Mouse (Mus musculus) CD4-positive helper T cell, adult 2 months (primary cell): ENCODE results near the gene Plekhm2.

Experiments used
- DNase-seq: peaks from one replicate; pipeline ENCODE4 v3.0.0-alpha.2; 2012; ENCODE audit warnings: low read depth, missing footprints, low spot score

The Plekhm2 gene

DNA sequence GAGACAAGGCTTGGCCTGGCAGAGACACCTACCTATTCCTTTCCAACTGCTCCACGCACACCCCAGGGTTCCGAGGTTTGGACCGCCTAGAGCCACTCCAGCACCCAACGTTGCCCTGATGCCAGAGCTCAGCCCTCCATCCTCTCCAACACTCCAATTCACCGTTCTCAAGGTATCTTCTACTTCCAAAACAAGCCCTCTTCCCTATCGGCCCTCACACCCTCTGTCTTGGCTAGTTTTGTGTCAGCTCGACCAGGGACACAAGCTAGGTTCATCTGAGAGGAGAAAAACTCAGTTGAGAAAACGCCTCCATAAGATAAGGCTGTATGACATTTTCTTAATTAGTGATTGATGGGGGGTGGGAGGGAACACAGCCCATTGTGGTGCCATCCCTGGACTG, at the start of gene Plekhm2:
Gene Plekhm2, minus strand, starts transcription at position 101 of the 400 bp plus-strand sequence.
- DNase-seq, result no peak

DNA sequence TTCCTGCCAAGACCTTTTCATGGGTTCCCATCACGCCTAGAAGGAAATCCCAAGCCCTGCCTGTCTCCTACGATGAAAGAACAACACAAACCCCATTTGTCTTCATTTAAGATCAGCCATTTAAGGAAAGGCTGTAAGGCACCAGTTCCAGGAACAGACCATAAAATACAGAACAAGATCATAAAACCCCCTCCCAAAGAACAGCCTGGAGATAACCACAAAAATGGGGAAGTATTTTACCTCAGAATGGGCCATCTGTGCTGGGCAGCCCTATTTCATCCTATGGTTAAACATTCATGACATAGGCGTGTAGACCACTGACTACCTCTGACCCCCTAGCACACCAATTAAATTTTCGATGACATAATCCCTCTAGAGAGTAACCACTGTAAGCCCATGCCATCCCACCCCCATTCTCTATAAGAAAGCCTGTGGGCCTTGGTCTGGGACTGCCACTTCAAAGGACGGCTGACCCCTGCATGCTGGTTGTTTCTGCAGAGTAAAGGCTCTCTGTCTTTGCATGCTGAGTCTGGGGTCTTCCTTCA, 49.0 kb upstream of the Plekhm2 start:
- no peak for DNase-seq

GRCm38 (mm10) chr4:141711250-141711649, 46.6 kb upstream of the Plekhm2 start:
- no peak for DNase-seq

- no peak for DNase-seq
Measured at GRCm38 (mm10) chr4:141708971-141709370, 44.3 kb upstream of the Plekhm2 start.

DNA sequence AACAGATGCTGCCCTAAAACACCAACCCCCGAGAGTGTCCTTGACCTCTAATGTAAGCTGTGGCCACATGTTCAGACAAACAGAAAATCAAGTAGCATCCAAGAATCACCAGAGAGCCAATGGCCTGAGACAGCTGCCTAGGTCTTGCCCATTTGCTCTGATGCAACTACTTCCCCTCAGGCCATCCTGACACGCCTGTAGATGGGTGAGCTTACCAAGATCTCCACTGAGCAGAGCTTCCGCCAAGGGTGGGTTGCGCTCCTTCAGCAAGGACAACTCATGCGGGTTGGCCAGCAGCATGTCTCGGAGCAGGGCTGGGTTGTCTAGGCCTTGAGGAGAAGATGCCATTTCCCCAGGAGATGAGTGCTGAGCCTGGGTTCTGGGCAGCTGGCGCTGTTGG, 43.3 kb upstream of the Plekhm2 start:
- DNase-seq, result no peak

GRCm38 (mm10) chr4:141705331-141705730, 40.6 kb upstream of the Plekhm2 start:
- DNase-seq, result no peak

- DNase-seq, result no peak
Measured at GRCm38 (mm10) chr4:141704625-141705024, 39.9 kb upstream of the Plekhm2 start.

DNA sequence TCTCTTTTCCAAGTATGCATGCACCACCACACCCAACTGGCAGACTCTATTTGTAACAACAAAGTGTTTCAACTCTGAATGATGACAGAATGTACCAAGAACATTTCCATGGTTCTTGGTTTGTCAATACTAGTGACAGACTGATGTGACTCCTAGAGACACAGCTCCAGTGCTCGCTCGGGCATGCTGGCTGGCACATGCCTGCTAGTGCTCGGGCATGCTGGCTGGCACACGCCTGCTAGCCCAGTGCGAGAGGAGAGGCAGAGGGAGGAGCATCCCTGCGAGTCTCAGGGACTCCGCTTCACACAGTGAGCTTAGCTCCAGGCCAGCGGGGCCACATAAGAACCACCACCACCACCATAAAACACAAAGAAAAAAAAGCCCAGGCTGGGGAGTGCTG, 30.0 kb upstream of the Plekhm2 start:
- DNase-seq, result no peak

GRCm38 (mm10) chr4:141688505-141688904, 23.8 kb upstream of the Plekhm2 start:
- DNase-seq, result no peak

DNA sequence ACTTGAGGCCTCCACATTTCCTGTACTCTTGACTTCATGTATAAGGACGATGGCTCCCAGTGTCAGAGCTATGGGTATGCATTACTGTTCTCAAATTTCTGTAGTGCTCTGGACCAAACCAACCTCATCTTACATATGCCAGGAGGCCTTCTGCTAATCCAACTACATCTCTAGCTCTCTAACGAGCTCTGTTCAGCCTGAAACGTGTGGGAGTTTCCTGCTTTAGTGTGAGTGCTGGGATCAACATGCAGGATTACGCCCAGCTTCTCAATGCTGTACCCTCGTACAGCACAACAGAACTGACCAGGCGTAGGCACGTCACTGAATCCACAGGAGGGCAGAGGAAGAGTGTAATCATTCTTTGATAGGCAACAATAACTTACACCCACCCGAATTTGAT, 21.8 kb upstream of the Plekhm2 start:
- no peak for DNase-seq

GRCm38 (mm10) chr4:141686093-141686492, 21.4 kb upstream of the Plekhm2 start:
- DNase-seq, result no peak

GRCm38 (mm10) chr4:141685499-141685898, 20.8 kb upstream of the Plekhm2 start, which contains the start of gene Rsc1a1:
Gene Rsc1a1 (minus strand): TSS chr4:141685599.
- DNase-seq, result no peak

GRCm38 (mm10) chr4:141682706-141683230, 18.1 kb upstream of the Plekhm2 start:
- no peak for DNase-seq

GRCm38 (mm10) chr4:141681767-141682166, 17.1 kb upstream of the Plekhm2 start:
- no peak for DNase-seq

DNA sequence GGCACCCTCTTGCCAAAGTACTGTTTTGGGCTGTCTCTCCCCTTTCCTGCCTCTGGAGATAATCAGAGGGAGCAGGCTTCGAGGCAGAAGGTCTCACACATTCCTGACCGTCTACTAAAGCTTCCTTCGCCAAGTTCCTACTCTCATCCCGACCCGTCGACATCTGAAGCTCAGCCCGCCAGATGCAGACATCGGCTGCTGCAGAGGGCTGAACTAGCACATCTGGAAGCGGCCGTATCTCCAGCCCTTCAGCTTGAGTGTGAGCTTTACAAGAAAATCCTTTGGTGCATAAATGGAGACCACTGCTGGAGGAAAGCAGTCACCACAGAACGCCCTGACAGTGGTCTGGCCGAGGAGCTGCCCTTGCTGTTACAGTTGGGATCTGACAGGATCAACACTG, 16.2 kb upstream of the Plekhm2 start:
- no peak for DNase-seq

GRCm38 (mm10) chr4:141679016-141679415, 14.3 kb upstream of the Plekhm2 start:
- no peak for DNase-seq

DNA sequence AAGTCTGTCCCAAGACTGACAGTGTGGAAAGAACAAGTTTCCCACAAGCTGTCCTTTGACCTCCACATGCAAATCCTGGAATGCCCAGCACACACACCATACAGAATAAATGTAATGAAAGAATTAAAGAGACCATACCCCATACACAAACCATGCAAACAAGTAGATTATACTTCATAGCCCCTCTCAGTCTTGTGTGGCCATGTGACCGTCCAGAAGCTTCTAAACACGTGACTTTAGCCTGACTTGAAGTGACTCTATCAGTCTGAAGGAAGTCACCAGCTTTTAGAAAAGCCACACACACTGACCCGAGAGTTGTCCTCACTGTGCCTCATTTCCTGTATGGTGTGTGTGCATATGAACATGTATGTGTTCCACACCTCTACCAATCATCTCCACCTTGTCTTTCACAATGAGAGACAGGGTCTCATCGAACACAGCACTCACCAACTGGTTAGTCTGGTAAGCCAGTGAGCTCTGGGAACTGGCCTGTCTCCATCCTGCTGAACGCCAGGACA, 11.8 kb upstream of the Plekhm2 start:
- DNase-seq, result no peak

DNA sequence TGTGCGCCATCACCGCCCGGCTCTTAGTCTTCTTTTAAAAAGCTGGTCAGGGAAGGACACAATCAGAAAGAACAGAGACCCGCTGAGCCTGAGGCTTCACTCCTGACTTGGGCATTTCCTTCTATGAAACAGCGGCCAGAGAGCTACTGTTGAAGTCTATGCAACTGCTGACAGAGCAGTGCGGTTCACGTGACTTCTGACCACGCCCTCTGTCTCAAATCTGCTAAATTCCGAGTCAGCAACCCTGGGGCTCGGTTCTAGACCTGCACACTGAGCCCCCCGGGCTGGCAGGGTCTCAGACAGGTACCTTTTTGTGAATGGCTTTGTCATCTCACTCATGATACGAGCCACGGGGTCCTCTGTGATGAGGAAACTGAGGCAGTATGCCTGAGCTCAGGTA, 7.6 kb upstream of the Plekhm2 start:
- DNase-seq, result no peak

DNA sequence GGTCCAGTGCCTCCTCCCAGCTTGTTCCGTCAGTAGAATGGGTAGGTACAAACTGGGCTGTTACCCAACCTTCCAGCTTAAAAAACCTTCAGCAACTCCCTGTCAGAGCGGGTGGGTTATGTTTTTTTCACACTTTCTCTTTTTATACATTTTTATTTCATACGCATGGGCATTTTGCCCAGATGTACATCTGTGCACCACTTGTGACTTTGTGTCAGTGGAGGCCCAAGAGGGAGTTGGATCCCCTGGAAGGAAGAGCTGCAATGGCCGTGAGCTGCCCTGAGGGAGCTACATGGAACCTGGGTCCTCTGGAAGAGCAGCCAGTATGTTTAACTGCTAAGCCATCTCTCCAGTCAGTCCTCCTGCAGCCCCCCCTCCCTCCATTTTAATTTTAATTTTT, 6.7 kb upstream of the Plekhm2 start:
- DNase-seq, result no peak

GRCm38 (mm10) chr4:141669898-141670712, 5.4 kb upstream of the Plekhm2 start:
- DNase-seq, result no peak

DNA sequence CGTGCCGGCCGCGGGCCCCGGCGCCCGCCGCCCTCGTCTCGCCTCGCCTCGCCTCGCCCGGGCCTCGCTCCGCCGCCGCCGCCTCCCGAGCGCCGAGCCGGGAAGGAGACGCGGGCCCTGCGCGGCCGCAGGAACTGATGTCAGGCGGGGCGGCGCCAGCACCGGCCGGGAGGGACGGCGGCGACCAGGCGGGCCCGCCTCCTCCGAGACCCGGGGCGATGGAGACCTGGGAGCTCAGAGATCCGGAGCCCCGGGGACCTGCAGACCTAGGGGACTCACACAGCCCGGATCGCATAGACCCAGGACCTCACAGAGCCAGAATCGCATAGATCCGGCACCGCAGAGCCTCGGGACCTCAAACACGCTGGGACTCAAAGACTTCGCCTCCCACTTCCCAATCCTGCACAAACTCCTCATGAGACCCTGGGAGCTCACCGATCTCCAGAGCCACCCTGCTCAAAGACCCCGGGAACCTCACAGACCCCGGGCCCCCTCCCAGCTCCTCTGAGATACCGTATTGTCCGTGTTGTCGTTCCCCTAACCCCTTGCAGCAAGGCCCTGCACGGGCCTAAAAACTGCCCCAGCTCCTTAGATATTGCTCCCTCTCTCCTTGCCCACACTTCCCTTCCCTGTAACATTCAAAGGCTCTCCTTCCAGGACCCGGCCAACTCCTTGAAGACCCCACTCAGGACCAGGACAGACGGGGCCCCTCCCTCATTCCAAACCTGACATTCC, 521 bp downstream of the Plekhm2 start:
- peak; percentile 77 for DNase-seq
